Mouse (Mus musculus) limb, embryonic 14.5 days (tissue): Measurements from ENCODE around the gene Cd209g. TPM values are rescaled to one million over a fixed set of nuclear protein-coding genes. Genes with fewer than 3 reads are reported as not detected.

Experiments
- ATAC-seq: fragments of 200-750 bp; cut with Nextera tagmentation; 2 replicates; pipeline ENCODE4 v1.8.0; 2017; ENCODE audit warnings: low read depth, moderate number of reproducible peaks, moderate TSS enrichment; ENCODE audit not compliant: low FRiP score
- DNase-seq: peaks from one replicate; pipeline ENCODE4 v3.0.0-alpha.2; 2015; ENCODE audit warnings: low spot score
- H3K27ac ChIP-seq: fragments of 300-500 bp; sonication (generic); replicated peaks from 2 replicates; pipeline ENCODE4 v1.5.1; 2014; ENCODE audit warnings: low read depth, mild to moderate bottlenecking, low read length, moderate library complexity, mixed read lengths
- H3K27me3 ChIP-seq: fragments of 300-500 bp; sonication (generic); 2 replicates; pipeline ENCODE4 v1.6.1; 2014; ENCODE audit warnings: low read length, mixed read lengths; ENCODE audit not compliant: control insufficient read depth, insufficient read depth
- H3K36me3 ChIP-seq: fragments of 300-500 bp; sonication (generic); 2 replicates; pipeline ENCODE4 v1.6.1; 2014; ENCODE audit warnings: mild to moderate bottlenecking, low read length, moderate library complexity, mixed read lengths; ENCODE audit not compliant: control insufficient read depth, insufficient read depth
- H3K4me1 ChIP-seq: fragments of 300-500 bp; sonication (generic); 2 replicates; pipeline ENCODE4 v1.6.1; 2014; ENCODE audit warnings: antibody characterized with exemption, low read length, mixed read lengths; ENCODE audit not compliant: control insufficient read depth, insufficient read depth
- H3K4me2 ChIP-seq: fragments of 300-500 bp; sonication (generic); replicated peaks from 2 replicates; pipeline ENCODE4 v1.6.1; 2014; ENCODE audit warnings: low read depth, mild to moderate bottlenecking, low read length, moderate library complexity; ENCODE audit not compliant: severe bottlenecking
- H3K4me3 ChIP-seq: fragments of 300-500 bp; sonication (generic); replicated peaks from 2 replicates; pipeline ENCODE4 v1.5.1; 2014; ENCODE audit warnings: low read length
- H3K9ac ChIP-seq: fragments of 300-500 bp; sonication (generic); 2 replicates; pipeline ENCODE4 v1.6.1; 2014; ENCODE audit warnings: mild to moderate bottlenecking, low read depth, low read length, moderate library complexity; ENCODE audit not compliant: severe bottlenecking
- H3K9me3 ChIP-seq: fragments of 300-500 bp; sonication (generic); 2 replicates; pipeline ENCODE4 v1.6.1; 2016; ENCODE audit warnings: low read length; ENCODE audit not compliant: control insufficient read depth
- POLR2A ChIP-seq: fragments of 200-500 bp; IDR thresholded peaks from 2 replicates; pipeline ENCODE4 v1.8.0; 2012; ENCODE audit warnings: inconsistent platforms, mild to moderate bottlenecking, moderate library complexity, borderline replicate concordance; ENCODE audit not compliant: insufficient read depth, insufficient read length; ENCODE audit errors: extremely low read depth
- WGBS: fragments of 180-500 bp; shearing (Covaris S2); extraction: QIAGEN DNeasy Blood & Tissue Kit; methylation state at CpG from one replicate; pipeline ENCODE4 v1.1.7; 2014; 5-methylcytosine and 5-hydroxymethylcytosine counted together
- polyA plus RNA-seq, 2 experiments: library from polyadenylated mRNA; depleted of rRNA in 1 of 2; stranded (reverse) in 1 of 2; unstranded in 1 of 2; fragments of >200 nt; fragmentation: Nextera tagmentation in 1 of 2; extraction: Ambion mirVana in 1 of 2; gene quantifications; 2 replicates each; pipeline versions ENCODE4 v1.2.1 to v1.2.3; 2012 to 2014

The Cd209g gene
- polyA plus RNA-seq, 2 experiments: not detected

DNA sequence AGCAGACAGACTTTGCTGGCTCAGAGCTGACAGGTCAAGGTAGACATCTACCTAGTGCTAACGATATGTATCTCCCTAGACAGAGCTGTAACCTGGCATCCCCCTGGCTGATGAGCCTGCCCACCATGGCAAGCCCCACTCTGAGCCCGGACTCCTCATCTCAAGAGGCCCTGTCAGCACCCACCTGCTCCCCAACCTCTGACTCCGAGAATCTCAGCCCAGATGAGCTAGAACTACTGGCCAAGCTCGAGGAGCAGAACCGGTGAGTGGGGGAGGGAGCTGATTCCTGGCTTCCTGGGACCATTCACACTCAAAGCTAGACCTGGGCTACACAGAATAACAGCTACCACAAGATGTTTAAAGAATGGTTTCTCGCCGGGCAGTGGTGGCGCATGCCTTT is 49.5 kb downstream of the Cd209g start:
- H3K4me1 ChIP-seq: no peaks in the 10 kb centered on the region
- H3K9me3 ChIP-seq: no peaks in the 10 kb centered on the region
- H3K4me2 ChIP-seq: no peak overlapping the region
- no peak for TF ChIP-seq POLR2A
- H3K9ac ChIP-seq: no peak overlapping the region
- H3K27me3 ChIP-seq: no peaks in the 10 kb centered on the region
- 82% methylated on average over 8 of the region's 8 CpGs for WGBS
- DNase-seq: no peak
- peaks cover 41% of the 10 kb centered on the region for H3K36me3 ChIP-seq
- H3K27ac ChIP-seq: no peak overlapping the region
- no peak for ATAC-seq
- H3K4me3 ChIP-seq: no peak overlapping the region

GRCm38 (mm10) chr8:4186151-4186550 is 52.3 kb downstream of the Cd209g start:
- TF ChIP-seq POLR2A: no peak
- Histone ChIP-seq H3K9me3 (no peaks in the 10 kb centered on the region), H3K36me3 (peaks cover 49% of the 10 kb centered on the region), H3K4me2 (no peak overlapping the region), H3K4me3 (no peak overlapping the region), H3K27ac (no peak overlapping the region), H3K4me1 (no peaks in the 10 kb centered on the region), H3K27me3 (no peaks in the 10 kb centered on the region), H3K9ac (no peak overlapping the region)
- ATAC-seq: no peak
- WGBS: 98% methylated on average over 2 of the region's 2 CpGs
- DNase-seq: no peak

Other genes starting within 250 kb of the Cd209g start
- gene Cd209b, start 207.3 kb upstream of the Cd209g start, polyA plus RNA-seq (2012; rRNA removed): not detected in 2 replicates
- not detected in 2 replicates for gene Cd209b, start 207.3 kb upstream of the Cd209g start, polyA plus RNA-seq (2014; fragmentation: Nextera tagmentation; extraction: Ambion mirVana)
- 0.08 TPM in 1 of 2 replicates, not detected in the other for gene Cd209c, start 179.4 kb upstream of the Cd209g start, polyA plus RNA-seq (2012; rRNA removed)
- gene Cd209c, start 179.4 kb upstream of the Cd209g start, polyA plus RNA-seq (2014; fragmentation: Nextera tagmentation; extraction: Ambion mirVana): 0.50 and 0.58 TPM in 2 replicates
- 0.09 TPM in 1 of 2 replicates, not detected in the other for gene Cd209f, start 28.3 kb upstream of the Cd209g start, polyA plus RNA-seq (2012; rRNA removed)
- not detected in 2 replicates for gene Cd209f, start 28.3 kb upstream of the Cd209g start, polyA plus RNA-seq (2014; fragmentation: Nextera tagmentation; extraction: Ambion mirVana)
- 35.9 and 44.4 TPM in 2 replicates for gene Evi5l, start 32.5 kb downstream of the Cd209g start, polyA plus RNA-seq (2012; rRNA removed)
- 24.6 and 29.7 TPM in 2 replicates for gene Evi5l, start 32.5 kb downstream of the Cd209g start, polyA plus RNA-seq (2014; fragmentation: Nextera tagmentation; extraction: Ambion mirVana)
- 1.5 and 1.7 TPM in 2 replicates for gene Prr36, start 83.4 kb downstream of the Cd209g start, polyA plus RNA-seq (2012; rRNA removed)
- 1.0 and 1.2 TPM in 2 replicates for gene Prr36, start 83.4 kb downstream of the Cd209g start, polyA plus RNA-seq (2014; fragmentation: Nextera tagmentation; extraction: Ambion mirVana)
- 0.30 and 0.36 TPM in 2 replicates for gene Lrrc8e, start 92.7 kb downstream of the Cd209g start, polyA plus RNA-seq (2012; rRNA removed)
- gene Lrrc8e, start 92.7 kb downstream of the Cd209g start, polyA plus RNA-seq (2014; fragmentation: Nextera tagmentation; extraction: Ambion mirVana): 0.37 and 0.40 TPM in 2 replicates
- 65.3 and 68.3 TPM in 2 replicates for gene Map2k7, start 104.6 kb downstream of the Cd209g start, polyA plus RNA-seq (2012; rRNA removed)
- 18.5 and 25.8 TPM in 2 replicates for gene Map2k7, start 104.6 kb downstream of the Cd209g start, polyA plus RNA-seq (2014; fragmentation: Nextera tagmentation; extraction: Ambion mirVana)
- 8.5 and 10.2 TPM in 2 replicates for gene Gm49320, start 104.8 kb downstream of the Cd209g start, polyA plus RNA-seq (2012; rRNA removed)
- gene Gm49320, start 104.8 kb downstream of the Cd209g start, polyA plus RNA-seq (2014; fragmentation: Nextera tagmentation; extraction: Ambion mirVana): 1.2 and 1.3 TPM in 2 replicates
- gene Tgfbr3l, start 114.1 kb downstream of the Cd209g start, polyA plus RNA-seq (2012; rRNA removed): 63.0 and 98.7 TPM in 2 replicates
- gene Tgfbr3l, start 114.1 kb downstream of the Cd209g start, polyA plus RNA-seq (2014; fragmentation: Nextera tagmentation; extraction: Ambion mirVana): 4.6 and 5.3 TPM in 2 replicates
- 52.6 and 61.4 TPM in 2 replicates for gene Snapc2, start 119.0 kb downstream of the Cd209g start, polyA plus RNA-seq (2012; rRNA removed)
- gene Snapc2, start 119.0 kb downstream of the Cd209g start, polyA plus RNA-seq (2014; fragmentation: Nextera tagmentation; extraction: Ambion mirVana): 50.6 and 55.8 TPM in 2 replicates
- gene Ctxn1, start 125.2 kb downstream of the Cd209g start, polyA plus RNA-seq (2012; rRNA removed): 102 and 151 TPM in 2 replicates
- gene Ctxn1, start 125.2 kb downstream of the Cd209g start, polyA plus RNA-seq (2014; fragmentation: Nextera tagmentation; extraction: Ambion mirVana): 54.9 and 62.4 TPM in 2 replicates
- gene Timm44, start 141.8 kb downstream of the Cd209g start, polyA plus RNA-seq (2012; rRNA removed): 100 and 103 TPM in 2 replicates
- gene Timm44, start 141.8 kb downstream of the Cd209g start, polyA plus RNA-seq (2014; fragmentation: Nextera tagmentation; extraction: Ambion mirVana): 69.1 and 75.8 TPM in 2 replicates
- gene Ccl25, start 191.1 kb downstream of the Cd209g start, polyA plus RNA-seq (2012; rRNA removed): 12.4 and 14.8 TPM in 2 replicates
- 11.4 and 11.5 TPM in 2 replicates for gene Ccl25, start 191.1 kb downstream of the Cd209g start, polyA plus RNA-seq (2014; fragmentation: Nextera tagmentation; extraction: Ambion mirVana)
- gene Elavl1, start 191.3 kb downstream of the Cd209g start, polyA plus RNA-seq (2012; rRNA removed): 91.1 and 101 TPM in 2 replicates
- gene Elavl1, start 191.3 kb downstream of the Cd209g start, polyA plus RNA-seq (2014; fragmentation: Nextera tagmentation; extraction: Ambion mirVana): 226 and 237 TPM in 2 replicates